Mouse (Mus musculus) frontal cortex, postnatal 14 days (tissue): ENCODE results near the gene Pde4dip.
A peak's percentile ranks its signal among the peaks of the same experiment; 100 is the strongest.

Experiments
- DNase-seq, 2 experiments: peaks; one replicate each; pipeline ENCODE4 v3.0.0; 2022; ENCODE audit warnings: low spot score in 2 of 2

Gene Pde4dip

DNA sequence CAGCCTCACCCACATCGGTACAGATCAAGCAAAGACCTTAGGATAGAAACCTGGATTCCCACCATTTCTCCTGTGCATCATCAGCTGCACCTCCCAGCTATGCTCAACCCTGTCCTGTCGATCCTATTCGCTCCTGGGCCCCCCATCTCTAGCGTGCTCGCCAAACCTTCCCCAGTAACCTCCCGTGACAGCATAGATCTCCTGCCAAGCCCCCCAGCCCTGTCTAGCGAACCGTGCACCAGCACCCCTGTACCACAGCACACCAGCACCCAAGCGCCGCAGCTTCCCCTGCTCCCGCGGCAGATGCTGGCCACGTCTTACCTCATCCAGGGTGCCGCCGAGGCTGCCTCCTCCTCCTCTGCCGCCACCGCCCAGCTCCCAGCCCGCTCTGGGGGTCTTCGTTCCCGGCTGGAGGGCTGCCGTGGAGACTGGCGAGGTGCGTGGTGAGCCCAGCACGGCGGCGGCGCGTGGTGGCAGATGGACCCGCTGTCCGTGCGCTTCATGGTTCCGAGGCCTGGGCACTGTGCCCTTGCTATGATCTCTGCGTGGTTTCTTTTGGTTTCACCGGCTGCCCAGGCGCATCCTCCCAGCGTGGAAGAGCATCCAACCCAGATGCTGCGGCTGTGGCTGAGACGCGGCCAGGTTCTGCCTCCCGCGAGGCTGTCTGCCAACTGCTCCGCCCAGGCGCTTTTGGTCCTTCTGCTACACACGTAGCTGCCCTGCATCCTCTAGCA lies at the start of gene Pde4dip:
Pde4dip (minus strand) TSS at position 540 of the 734 bp plus-strand sequence.
- DNase-seq = peak; percentile 58 to 59

DNA sequence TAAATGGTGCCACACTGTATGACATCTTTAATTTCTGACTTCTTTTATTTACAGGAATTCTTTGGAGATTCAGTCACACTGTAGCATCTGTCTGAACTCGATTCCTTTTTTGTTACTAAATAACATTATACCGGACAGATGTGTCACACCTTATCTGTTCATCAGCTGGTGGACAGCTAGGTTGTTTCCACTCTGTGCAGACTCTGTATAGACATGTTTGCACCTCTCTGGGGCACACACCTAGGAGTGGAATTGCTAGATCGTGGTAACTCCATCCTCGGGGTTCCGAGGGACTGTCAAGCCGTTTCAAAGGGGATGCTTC lies 49.4 kb upstream of the Pde4dip start:
- DNase-seq = no peak

DNA sequence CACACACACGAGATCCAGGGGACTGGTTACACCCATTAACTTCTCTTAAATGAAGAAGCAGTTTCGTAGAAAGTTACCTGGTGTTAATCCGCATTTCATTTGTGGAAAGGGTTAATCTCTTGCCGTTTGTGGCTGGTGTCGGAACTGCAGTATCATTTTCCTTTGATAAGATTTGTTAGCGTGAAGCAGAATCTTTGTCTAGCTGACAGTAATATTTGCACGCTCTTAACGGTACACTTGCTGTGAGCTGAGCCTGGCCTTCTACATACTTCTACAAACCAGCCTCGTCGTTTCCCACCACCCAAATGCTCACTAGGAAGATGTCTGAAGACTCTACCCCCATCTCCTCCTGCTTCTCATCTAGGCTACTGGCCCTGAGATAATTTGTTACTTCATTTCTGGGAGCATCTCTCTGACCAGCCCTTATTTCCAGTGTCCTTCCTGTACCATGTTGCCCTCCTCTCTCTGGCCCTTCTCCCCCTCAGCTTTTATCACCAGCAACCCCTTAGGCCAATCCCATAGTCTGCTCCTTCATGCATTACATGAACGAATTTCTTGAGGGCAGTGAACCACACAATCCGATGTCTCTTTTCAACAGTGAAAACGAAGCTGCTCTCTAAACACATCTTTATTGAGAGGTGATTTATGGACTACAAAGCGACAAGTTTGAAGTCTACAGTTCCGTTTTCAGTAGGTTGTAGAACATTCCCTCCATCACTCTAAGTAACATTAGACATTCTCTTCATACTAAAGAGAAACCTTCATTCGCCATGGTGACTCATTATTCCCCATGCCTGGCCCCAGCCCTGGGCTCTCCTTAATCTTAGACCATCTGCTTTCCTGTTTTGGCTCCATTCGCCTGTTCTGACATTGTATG lies 48.8 kb upstream of the Pde4dip start:
- no peak for DNase-seq

DNA sequence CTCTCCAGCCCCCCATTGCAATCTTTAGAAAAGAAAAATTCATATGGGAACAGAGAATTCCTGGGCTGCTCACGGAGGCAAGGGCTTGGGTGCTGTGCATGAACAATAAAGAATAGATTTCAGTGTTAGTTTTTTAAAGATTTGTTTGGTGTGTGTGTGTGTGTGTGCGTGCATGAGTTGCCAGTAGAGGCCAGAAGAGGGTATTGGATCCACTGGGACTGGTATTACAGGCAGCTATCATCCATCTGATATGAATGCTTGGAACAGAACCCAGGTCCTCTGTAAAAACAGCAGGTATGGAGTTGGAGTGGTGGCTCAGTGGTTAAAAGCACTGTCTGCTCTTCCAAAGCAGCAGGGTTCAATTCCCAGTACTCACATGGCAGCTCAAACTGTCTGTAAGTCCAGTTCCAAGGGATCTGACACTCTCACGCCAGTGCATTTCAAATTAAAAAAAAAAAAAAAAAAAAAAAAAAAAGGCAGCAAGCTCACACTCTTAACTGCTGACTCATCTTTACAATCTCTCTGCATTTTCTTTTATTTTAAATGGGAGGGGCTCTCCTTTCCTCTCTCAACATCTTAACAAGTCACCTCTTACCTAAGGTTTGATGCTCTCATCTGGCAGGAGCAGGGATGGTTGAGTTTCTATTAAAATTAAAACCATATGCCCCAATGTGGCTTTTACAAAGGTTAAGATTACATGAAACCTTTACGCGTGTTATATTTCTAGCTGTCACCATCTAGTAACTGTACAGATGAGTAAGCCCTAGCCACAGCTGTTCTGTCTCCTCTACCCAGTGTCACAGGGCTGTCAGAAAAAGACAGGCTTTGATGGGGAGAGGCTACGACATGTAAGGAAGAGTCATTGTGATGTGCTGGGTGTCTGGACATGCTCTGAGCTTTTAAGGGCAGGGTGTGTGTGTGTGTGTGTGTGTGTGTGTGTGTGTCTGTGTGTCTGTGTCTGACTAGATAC lies 46.1 kb upstream of the Pde4dip start:
- DNase-seq = no peak

DNA sequence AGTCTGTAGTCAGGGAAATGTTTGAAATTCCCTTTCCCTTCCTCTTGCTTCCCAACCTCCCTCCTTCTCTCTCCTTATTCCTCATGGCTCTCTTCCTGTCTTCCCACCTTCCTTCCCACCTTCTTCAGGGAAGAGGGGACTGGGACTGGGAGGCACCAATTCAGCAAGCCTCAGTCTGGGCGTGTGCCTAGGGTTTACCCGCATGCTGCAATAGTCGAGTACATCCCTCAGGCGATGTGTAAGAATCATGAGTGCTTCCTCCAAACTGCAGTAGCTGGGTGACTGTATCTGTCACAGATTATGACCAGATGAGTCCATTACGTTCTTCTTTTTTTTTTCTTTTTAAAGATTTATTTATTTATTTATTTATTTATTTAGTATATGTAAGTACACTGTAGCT lies 45.3 kb upstream of the Pde4dip start:
- DNase-seq = no peak

DNA sequence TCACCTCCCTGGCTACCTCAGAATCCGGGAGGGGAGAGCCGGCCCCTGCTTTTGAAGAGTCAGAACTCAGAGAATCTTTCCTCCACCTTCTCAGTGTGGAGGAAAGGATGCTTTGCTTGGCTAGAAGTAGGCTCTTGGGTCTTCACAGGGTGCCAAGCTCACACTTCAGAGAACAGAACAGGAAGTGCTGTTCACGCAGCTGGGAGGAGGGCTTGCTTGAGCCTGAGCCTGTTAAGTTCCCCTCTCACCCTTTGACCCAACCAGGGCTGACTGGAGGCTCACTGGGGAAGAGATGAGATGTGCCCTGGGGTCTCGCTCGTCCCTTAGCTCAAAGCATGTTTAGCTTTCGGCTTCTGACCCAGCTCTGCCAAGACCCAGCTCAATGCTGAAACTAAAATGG lies 44.7 kb upstream of the Pde4dip start:
- DNase-seq = peak in 1 of 2 experiments; percentile 14

DNA sequence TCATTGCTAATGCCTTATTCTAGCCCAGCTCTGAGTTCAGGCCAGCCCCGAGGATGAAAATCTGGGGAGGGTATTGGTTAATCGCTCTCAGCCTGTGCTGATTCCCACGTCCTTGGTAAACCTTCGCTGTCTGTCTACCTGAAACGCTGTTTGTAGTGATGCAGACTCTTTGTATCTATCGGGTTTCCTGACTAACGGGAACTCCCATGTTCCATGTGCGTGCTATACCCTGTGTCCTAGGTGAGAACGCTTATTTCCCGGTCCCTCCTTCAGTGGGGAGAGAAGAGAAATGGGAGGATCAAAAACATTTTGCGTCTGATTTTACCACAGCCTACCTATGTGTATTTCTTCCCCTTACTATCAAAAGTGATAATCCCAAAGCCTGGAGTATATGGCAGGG lies 44.3 kb upstream of the Pde4dip start:
- no peak for DNase-seq

DNA sequence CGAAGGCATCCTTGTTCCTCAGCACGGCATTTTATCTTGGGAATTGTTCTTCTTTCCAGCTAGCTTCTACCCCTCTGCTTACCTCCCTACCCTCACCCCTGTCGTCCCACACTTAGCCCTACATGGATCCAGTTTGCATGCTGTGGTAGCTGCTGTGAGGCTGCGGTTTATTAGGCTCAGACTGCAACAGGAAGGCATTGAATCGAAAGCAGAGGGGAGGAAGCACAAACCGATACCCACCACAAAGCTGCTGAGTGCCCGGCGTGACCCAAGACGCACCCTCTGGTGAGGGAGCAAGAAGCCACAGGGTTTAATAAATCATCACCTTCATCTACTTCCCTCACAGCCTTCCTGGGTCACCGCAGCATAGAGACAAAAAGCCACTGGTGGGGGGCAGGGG lies 43.6 kb upstream of the Pde4dip start:
- no peak for DNase-seq

DNA sequence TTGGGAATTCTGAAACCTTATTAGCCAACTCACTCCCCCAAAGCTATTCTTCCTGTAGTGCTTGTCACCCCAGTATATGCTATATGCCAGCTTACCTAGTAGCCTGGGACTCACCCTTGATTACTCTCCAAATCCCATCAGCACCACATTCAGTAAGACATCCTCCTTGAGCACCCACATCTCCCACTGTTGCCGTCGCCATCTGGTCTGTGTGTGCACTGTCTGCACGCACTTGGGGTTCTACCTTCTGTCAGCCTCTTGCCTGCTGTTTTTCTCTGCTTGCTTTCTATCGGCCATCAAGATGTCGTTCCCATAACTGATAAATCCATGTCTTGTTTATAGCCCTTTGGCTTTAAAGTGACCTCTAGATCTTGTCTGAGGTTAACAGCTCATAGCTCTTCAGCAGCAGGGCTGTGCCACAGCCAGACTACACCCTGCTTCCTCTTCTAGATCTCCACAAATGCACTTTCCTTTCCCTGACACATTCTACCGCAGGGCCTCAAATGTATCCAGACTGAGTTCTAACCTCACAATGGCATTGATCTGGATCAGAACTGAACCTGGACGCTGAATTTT lies 42.9 kb upstream of the Pde4dip start:
- peak; percentile 25 to 43 for DNase-seq

DNA sequence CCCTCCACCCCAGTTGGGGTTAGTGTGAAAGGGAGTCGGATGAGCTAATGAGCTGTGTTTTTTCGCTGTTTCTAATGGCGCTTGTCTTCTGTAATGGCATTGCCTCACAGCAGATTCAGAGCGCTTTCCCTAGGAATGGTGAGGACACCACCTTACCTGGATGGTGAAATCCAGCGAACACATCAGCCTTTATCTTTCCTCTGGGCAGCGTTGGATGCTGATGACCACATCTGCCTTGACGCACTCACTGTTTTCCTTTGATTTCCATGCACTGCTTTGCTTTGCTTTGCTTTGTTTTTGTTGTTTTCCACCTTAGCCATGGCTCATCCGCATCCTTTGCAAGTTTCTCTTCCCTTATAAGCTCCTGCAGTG lies 42.3 kb upstream of the Pde4dip start:
- no peak for DNase-seq

DNA sequence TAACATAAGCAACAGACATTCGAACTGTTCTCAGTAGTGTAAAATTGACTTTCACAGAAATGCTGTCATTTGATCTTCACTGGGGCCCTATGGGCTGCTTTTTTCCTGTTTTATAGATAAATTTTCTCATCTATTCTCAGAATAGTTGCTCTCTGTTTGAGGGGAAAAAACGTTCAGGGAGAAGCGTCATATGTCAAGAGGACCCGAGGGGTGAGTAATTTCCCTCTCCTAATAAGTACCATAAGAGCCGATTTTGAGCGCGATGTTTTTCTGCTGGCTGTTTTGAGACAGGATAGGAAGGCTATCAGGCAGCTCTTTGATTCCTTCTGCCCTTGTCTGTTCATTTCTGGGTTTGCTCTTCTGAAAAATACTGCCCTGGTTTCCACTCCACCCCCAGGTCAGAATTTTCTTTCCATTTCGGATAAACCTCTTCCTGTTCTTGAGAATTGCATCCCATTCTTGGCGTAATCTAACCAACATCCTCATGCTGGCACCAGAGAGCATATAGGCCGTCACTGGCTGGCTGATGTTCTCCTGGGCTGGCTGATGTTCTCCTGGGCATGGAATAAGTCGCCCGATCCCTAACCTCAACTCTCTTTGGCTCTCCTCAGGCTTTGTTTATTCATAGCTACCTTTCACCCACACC lies 41.8 kb upstream of the Pde4dip start:
- no peak for DNase-seq

DNA sequence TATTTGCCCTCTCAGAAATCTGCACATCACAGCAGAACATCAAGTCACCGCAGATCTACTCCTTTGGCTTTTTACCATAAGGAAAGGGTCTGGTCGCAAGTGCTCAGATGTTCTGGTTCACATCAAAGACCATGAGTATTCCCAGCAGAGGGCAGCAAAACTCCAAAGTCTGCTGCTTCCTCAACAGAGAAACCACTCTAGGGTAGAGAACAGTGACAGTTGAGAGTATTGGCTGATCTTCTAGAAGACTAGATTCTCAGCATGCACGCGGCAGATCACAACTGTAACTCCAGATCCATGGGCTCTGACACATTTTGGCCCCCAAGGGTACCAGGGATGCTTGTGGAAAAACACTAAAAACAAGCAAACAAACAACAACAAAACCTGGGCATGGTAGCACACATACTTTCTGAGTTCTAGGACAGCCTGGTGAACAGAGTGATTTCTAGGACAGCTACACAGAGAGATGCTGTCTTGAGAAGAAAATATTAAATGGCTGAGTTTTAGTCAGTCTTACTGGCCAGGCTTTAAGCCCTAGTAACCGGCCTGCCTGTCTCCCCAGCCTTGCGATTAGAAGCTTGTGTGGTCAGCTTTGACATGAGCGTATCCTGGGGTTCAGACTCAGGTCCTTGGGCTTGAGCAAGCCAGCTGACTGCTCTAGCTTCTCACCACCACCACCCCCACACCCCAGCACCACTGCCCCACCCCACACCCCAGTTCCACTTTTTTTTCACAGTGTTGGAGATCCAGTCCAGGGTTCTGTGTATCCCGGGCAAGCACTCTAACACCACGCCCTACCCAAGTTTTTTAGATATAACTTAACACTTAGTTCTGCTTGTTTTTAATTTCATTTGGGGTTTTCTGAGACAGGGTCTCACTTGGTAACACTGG lies 40.7 kb upstream of the Pde4dip start:
- peak; percentile 43 to 76 for DNase-seq

DNA sequence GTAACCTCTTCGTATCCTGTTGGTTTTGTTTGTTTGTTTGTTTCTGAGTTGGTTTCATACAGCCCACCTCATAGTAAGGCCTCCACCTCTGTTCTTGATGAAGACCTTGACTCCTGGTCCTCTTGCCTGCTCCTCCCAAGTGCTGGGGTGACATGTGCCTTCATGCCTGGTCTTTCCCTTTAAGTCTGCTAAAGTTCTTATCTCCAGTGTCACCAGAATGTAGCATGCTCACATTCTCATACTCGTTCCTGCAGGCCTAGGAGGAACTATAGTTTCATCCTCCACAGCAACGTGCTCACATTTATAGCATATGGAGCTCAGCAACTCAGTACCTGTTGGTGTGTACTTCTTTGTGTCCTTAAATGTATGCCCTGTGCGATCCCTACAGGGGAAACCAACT lies 38.8 kb upstream of the Pde4dip start:
- DNase-seq = no peak

DNA sequence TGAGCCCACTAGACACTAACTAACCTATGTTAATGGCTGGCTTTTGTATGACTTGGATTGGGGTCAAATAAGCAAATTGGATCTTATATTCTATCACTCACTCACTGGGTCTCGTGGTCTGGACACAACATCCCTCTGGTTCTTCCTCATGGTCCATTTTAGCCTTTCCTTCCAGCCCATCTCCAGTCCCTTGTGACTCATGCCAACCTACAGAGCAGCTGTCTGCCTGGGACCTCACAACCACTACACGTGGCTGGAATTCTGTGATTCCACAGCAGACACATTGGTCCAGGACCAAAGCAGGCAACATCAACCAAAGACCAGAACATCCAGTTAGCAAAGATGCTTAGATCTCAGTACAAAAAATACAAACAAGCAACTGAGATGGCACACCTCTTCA lies 36.7 kb upstream of the Pde4dip start:
- DNase-seq = no peak

DNA sequence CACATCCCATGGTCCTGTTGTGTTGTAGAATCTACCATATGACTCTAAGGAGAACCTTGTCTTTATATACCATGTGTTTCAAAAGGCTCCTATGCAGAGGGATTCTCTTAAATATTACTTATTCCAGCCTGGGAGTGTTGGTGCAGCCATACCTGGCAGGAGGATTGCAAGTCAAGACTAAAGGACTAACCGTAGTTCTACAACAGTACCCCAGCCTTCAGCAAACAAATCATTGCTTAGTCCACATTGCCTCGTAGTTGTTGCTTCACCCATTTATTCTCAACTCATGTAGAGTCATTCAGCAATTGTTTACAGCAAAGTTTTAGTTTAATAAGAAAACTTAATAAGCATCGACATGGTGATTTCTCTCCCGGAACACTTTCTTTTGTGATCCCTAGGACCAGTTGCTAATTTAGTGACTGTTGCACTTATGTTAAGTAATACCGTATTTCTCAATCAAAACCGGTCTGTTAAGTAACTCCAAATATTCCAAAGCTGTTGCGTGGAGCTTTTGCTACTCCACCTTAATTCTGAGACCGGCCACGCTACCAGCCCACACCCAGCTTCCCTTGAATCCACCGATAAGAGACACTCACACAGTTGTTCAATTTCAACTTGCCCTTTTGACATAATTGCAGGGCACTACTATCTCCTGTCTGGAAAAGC lies 30.5 kb upstream of the Pde4dip start:
- no peak for DNase-seq

DNA sequence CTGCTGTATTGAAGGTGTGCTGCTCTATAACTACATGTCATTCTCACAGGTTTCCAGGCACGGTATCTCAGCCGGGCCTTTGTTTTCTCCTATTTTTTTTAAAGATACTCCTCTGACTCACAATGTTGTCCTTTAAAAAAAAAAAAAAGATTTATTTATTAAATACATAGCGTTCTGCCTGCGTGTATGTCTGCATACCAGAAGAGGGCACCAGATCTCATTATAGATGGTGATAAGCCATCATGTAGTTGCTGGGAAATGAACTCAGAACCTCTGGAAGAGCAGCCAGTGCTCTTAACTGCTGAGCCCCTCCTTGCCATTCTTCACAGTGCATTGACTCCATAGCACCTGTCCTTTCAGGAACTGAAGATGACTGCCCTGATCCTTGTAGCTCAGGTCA lies 26.6 kb upstream of the Pde4dip start:
- no peak for DNase-seq

DNA sequence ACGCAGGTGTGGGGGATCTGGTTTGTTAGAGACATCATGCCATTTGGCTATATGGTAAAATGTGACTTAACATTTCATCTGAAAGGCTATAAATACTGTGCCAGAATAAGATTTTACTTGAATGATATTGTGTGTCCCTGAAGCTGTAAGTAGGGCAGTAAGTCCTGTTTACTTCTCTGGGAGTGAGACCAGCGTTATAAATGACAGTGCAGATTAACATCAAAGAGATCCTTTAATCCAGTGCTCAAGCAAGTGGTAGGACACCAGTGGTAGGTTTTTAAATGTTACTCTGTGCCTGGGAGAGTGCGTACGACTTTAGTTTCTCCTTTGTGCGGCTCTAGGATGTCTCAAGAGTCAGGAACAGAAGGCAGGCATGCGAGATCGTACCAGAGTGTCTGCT lies 22.6 kb upstream of the Pde4dip start:
- DNase-seq = no peak

DNA sequence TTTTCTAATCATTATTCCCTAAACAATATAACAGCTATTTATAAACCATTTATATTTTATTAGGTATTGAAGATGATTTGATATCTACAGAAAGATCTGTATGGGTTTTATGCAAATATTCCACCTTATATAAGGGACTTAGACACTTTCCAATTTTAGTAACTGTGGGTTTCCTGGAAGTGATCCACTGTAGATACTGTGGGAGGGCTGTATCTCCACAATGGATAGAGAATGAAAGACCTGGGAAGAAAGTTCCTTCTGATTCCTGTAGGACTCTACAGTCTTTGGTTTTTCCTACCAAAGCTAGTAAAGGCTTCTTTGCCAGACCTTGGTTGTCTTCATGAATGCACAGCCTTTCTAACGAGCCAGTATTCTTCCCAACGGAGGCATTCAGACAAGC lies 21.2 kb upstream of the Pde4dip start:
- DNase-seq = no peak

DNA sequence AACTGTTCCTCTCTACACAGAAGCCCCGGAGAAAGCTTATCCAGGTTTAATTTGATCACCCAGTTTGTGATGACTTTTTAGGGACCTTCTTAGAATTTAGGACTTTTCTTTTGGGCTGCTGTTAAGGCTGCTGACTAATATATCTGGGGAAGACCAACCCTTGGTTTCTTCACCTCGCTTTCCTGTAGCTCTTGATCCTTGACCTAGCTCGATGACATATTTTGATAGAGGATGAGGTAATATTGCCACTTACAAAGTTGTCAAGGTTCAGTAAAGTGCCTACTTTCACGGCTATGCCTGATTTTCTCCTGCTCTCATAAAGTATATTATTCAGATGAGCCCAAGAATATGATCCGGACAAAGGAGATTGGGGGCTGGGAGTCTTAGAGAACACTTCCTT lies 13.1 kb upstream of the Pde4dip start:
- DNase-seq = no peak
